Mouse (Mus musculus) small intestine, adult 2 months (tissue): ENCODE results near the gene Srebf1.

Experiments
- CTCF ChIP-seq: fragments of 200-500 bp; IDR thresholded peaks from 2 replicates; pipeline ENCODE4 v1.5.1; 2012; ENCODE audit warnings: low read depth, mild to moderate bottlenecking, control low read depth, inconsistent platforms, low read length, moderate library complexity, mixed read lengths; ENCODE audit not compliant: insufficient replicate concordance, insufficient read length; ENCODE audit errors: extremely low read depth
- POLR2A ChIP-seq: fragments of 200-500 bp; IDR thresholded peaks from 2 replicates; pipeline ENCODE4 v1.6.1; 2012; ENCODE audit warnings: low read depth, mild to moderate bottlenecking, control low read depth, inconsistent platforms, low read length, moderate library complexity

GRCm38 (mm10) chr11:60168780-60169179, 53.6 kb downstream of the Srebf1 start:
- TF ChIP-seq CTCF: no peak
- TF ChIP-seq POLR2A: no peak
